Mouse (Mus musculus): ENCODE results near the gene Washc3.

DNA sequence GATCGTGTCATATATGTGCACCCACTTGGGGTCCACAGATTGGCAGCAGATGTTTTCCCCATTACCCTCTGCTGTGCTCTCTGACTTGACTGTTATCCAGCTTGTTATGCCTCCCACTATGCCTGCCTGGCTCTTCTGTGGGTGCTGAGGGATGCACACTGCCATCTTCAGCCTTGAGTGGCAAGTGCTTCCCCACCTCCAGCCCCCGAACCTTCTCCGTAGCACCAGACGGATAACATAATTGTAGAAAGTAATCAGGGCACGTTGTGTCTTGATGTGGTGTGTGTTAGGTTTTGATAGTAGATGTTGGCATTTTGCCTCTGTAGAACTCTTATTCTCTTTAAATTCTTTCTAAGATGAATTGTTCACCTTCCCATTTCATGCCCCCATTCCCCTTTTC is 11.8 kb downstream of the Washc3 start:
- TF ChIP-seq EP300 (IDR thresholded peaks at IDR 0.05) (no peak), CTCF (IDR thresholded peaks at IDR 0.05) (no peak)
